Mouse (Mus musculus): ENCODE data around the gene Laptm5.

Gene Laptm5

GRCm38 (mm10) chr4:130913077-130913476 lies at the start of gene Laptm5:
Gene Laptm5, plus strand, starts transcription at chr4:130913125.
- DNase-seq, result peak; percentile 9

- DNase-seq, result no peak
Observed at GRCm38 (mm10) chr4:130865460-130865859, 47.5 kb upstream of the Laptm5 start.

GRCm38 (mm10) chr4:130865901-130866371 lies 47.0 kb upstream of the Laptm5 start:
- DNase-seq, result no peak

DNA sequence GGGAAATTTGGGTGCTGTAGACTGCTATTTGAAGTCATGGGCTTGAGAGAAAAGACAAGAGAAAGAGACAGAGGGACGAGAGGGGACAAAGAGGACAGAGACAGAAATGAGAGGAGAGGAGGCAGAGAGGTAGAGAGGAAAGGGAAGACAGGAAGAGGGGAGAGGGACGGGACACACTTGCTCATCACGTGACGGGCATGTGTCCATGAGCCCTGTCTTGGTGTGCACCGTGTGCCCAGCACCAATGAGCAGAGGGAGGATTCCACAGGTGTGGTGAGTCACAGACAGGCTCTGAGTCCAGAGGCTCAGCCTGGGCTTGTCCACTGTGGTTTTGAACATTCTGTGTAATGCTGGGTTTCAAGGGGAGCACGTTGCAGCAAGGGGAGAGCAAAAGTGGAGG lies 45.0 kb upstream of the Laptm5 start:
- no peak for DNase-seq

DNA sequence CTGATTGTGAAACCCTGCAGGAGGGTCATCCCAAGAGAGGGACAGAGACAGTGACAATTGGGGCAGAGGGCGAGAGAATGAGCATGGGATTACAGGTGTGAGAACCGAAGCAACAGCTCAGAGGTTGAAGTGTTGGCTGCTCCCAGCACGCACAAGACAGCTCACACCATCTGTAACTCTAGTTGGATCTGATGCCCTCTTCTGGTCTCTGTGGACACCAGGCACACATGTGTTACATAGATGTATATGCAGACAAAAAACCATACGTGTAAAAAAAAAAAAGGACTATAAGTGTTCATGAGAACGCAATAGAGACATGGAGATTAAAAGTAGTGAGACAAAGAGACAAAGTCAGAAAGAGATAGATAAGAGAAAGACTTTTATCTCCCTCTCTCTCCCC lies 44.1 kb upstream of the Laptm5 start:
- DNase-seq, result no peak

- DNase-seq, result no peak
Observed at GRCm38 (mm10) chr4:130872414-130872813, 40.5 kb upstream of the Laptm5 start.

- no peak for DNase-seq
Observed at GRCm38 (mm10) chr4:130873440-130873839, 39.5 kb upstream of the Laptm5 start.

GRCm38 (mm10) chr4:130874601-130875000 lies 38.3 kb upstream of the Laptm5 start:
- peak; percentile 36 for DNase-seq

- no peak for DNase-seq
Observed at GRCm38 (mm10) chr4:130876016-130876726, 36.8 kb upstream of the Laptm5 start.

GRCm38 (mm10) chr4:130878273-130879047 lies 34.5 kb upstream of the Laptm5 start:
- DNase-seq, result peak; percentile 64

DNA sequence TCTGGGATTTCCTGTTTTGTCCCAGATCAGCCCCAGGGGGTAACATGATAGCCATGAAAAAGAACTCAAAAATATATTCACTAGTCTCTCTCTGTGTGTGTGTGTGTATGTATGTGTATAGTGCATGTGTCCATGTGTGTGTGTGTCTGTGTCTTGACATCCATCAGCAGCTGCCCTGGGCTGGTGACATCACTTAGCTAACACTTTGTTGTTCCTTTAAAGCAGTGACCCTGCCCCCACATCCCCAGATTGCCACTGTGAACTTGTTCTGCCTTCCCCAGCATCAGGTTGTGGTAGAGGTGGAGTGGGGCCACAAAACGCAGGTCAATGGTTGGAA lies 33.9 kb upstream of the Laptm5 start:
- DNase-seq, result no peak

DNA sequence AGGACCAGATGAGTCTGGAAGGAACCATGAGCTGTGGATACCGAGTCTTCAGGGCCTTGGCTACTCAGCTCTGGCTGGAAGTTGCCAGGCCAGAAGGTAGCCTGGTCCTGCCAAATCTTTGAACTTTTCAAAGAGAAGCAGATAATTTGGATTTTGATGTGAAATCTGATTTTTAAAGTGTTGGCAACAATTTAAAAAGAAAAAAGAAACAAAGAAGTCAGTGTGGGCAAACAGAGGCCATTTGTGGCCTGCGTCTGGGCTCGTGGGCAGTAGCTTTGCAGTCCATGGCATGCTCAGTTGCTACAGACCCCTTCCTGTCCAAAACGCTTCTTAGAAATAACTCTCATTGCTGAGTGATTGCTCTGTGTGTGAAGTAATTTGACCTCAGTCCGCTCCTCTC lies 31.6 kb upstream of the Laptm5 start:
- DNase-seq, result no peak

DNA sequence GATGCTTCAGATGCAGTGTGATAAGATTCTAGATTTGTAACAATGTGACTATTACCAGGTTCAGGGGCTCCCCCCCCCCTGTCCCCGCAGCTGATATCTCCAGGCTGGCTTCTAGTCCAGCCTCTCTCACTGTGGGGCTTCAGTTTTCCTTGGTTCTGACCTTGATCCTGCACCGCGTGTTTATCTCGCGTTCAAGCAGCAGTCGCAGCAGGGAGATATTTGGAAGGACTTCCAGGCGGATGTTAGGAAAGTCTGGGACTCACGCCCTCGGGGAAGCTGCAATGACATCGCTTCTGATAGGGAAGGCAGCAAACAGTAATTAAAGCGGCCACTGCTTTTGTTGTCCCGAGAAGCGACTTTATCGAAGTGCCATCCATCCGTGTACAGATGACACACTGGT lies 30.2 kb upstream of the Laptm5 start:
- DNase-seq, result no peak

- DNase-seq, result no peak
Observed at GRCm38 (mm10) chr4:130883820-130884533, 28.9 kb upstream of the Laptm5 start.

DNA sequence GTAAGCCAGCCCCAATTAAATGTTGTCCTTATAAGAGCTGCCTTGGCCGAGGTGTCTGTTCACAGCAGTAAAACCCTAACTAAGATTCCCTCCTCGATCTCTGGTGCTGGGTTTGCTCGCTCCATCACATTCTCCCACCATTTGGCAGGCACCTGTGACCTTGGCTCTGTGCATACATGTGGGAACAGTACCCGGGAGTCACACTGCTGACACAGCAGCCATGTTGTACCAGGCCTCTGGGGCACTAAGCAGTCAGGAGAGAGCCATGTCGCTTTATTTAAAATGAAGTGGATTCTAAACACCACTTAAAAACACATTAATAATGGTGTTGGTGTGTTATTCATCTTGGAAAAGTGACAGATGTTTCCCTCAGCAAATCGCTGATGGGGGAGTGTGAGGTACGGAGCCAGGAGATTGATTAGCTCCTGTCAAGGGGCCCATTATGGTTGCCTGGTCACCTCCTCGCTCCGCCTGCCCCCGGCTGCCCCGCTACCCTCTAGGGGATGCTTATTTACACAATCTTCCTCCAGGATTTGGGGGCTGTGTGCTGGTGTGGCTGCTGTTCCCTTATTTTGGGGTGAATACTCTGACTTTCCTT lies 25.7 kb upstream of the Laptm5 start:
- no peak for DNase-seq

DNA sequence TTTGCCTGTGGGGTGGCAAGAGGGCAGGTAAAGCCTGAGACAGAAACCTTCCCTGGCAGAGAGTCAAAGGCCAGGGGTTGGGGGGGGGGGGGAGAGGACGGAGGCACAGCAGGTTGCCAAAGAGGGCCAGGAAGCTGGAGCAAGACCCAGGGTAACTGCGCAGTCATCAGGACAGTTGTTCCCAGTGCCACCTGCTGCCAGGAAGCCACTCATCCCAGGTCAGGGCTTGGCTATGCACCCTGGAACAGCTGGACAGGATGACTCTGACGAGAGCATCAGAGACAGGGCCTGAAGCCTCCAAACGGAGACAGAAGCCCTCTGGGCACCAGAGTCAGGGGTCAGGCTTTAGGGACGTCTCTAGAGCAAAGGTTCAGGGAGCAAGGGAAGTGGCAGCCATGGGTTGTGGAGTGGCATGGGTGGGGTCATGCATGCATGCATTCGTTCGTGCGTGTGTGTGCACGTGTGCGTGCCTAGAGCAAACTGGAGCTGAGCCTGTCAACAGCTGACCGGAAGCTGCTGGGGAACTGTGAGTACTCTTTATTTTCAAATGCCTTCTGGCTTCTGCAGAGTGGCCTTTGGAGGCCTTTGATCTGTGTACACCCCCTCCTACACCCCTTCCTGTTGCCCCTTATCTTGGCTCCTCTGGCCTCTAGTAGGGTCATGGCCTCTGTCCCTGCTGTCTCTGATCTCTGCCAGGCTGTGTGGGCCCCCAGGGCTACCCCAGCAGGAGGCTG lies 23.0 kb upstream of the Laptm5 start:
- DNase-seq, result peak; percentile 28

DNA sequence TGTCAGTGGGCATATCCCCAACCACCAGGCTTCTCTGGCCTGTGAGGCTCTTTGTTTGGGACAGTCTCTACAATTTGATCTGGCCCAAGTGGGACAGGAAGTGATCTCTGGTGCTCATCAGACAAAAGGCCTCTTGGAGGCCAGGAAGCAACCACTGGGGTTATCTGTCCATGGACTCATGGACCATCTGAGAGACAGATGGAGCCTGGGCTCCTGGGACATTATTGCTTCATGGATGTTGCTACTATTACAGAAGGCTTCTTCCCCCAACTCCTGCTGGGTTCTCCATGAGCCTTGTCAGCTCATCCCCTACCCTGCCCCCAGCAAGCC lies 22.4 kb upstream of the Laptm5 start:
- DNase-seq, result peak; percentile 43

- peak; percentile 44 for DNase-seq
Observed at GRCm38 (mm10) chr4:130892001-130892587, 20.8 kb upstream of the Laptm5 start.

DNA sequence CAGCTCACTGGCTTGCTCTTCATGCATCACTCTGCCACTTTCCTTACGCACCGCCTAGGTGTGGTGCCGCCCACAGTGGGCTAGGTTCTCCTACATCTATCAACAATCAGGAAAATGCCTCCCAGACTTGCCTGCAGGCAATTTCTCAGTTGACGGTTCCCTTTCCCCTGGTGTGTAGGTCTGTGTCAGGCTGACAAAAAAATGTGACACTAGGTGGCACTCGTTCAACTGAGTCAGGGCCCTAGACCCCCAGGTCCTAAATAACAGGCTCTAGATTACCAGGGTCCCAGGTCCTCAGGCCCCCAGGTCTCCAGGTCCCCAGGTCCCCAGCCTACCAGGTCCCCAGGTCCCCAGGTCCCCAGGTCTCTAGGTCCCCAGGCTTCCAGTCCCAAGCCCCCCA lies 19.2 kb upstream of the Laptm5 start:
- no peak for DNase-seq

- DNase-seq, result no peak
Observed at GRCm38 (mm10) chr4:130895701-130896100, 17.2 kb upstream of the Laptm5 start.

DNA sequence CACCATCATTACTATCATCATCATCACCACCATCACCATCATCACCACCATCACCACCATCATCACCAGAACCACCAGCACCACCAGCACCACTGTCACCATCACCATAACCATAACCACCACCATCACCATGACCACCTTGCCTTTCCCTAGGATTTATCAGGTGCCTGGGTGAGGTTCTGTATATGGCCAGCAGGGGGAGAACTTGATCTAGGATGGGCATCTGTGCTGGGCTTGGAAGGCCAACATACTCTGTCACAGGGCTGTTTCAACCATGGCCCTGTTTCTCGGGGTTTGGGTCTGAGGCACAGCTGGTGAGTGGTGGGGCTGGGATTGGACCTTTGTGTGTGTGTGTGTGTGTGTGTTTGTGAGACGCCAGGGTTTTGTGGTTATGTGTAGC lies 16.6 kb upstream of the Laptm5 start:
- DNase-seq, result no peak

- no peak for DNase-seq
Observed at GRCm38 (mm10) chr4:130899383-130899781, 13.5 kb upstream of the Laptm5 start.
